In the genomic region with DNA sequence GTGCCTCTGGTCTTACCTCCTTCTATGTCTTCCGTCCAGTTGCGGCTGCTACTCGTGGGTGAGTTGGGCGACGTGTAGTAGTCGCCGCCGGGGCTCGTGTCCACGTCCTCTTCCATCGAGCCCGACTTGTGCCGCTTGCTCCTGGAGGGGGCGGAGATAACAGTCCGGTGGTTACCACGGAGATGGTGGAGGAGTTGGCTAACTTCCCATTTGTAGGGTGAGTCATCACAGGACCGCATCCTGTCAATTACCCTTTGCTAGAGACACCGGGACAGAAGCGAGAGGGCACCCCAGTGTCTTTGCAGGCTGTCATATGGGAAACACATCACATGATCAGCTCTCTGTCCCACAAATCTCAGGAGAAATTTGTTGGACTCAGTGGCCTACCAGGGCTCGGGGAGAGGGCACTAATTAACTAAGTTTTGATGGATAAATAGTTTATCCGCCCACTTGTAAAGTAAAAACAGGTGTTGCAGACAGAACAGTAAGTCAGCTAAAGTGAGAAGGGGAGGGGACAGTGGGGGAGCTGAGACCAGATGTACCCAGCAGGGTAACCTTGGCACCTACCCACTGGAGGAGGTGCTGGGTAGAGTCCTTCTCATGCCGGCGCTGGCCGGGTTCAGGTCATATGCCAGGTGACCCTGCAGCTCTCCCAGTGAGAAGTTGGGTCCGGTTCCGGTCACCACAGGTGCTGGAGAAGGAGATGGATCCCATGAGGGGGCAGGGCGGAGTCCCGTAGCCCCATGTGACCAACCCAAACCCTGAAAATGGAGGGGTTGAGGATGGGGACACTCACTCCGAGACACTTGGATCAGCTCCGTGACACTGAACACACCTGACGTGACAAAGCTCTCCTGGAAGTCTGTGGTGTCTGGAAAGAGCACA, we compare ENCODE assay signal across 8 mouse cellular contexts. TPM values are rescaled to one million over a fixed set of nuclear protein-coding genes. Genes with fewer than 3 reads are reported as not detected.
DNase-seq lines count a peak whose midpoint lies in the region; ATAC-seq lines count a peak whose summit lies in the region.

No protein-coding gene starts in this region.

- H3K36me3 ChIP-seq in embryonic facial prominence, embryonic 12.5 days = peaks cover 35% of the 10 kb centered on the region
- H3K36me3 ChIP-seq in heart, embryonic 16.5 days (ENCODE audit: control insufficient read depth, insufficient read depth) = peaks cover 27% of the 10 kb centered on the region
- peaks cover 36% of the 10 kb centered on the region for H3K36me3 ChIP-seq in lung, embryonic 15.5 days

- peak overlapping the region; percentile 15 for H3K4me3 ChIP-seq in embryonic facial prominence, embryonic 12.5 days
- H3K4me3 ChIP-seq in heart, embryonic 16.5 days (ENCODE audit: low read length) = peak overlapping the region; percentile 28
- peak overlapping the region; percentile 31 for H3K4me3 ChIP-seq in lung, embryonic 15.5 days

- peaks cover 27% of the 10 kb centered on the region for H3K27me3 ChIP-seq in embryonic facial prominence, embryonic 12.5 days
- no peaks in the 10 kb centered on the region for H3K27me3 ChIP-seq in heart, embryonic 16.5 days (ENCODE audit: control insufficient read depth, insufficient read depth, low read length)
- H3K27me3 ChIP-seq in lung, embryonic 15.5 days = no peaks in the 10 kb centered on the region

- WGBS in embryonic facial prominence, embryonic 12.5 days = 21% methylated on average over 31 of the region's 31 CpGs
- WGBS in heart, embryonic 16.5 days = 22% methylated on average over 31 of the region's 31 CpGs
- WGBS in lung, embryonic 15.5 days = 26% methylated on average over 31 of the region's 31 CpGs

- peak overlapping the region; percentile 54; the same call in 1 of the 2 replicates for H3K27ac ChIP-seq in embryonic facial prominence, embryonic 12.5 days
- H3K27ac ChIP-seq in heart, embryonic 16.5 days (ENCODE audit: low read length) = peak overlapping the region; percentile 34
- peak overlapping the region; percentile 98 for H3K27ac ChIP-seq in lung, embryonic 15.5 days

- peak; percentile 94 to 98 for DNase-seq in adrenal gland, adult (ENCODE audit: inconsistent age in 2 of 2, low spot score in 1 of 2)
- DNase-seq in adrenal gland, postnatal 4 days (ENCODE audit: low spot score in 2 of 2) = no peak
- DNase-seq in adrenal gland, postnatal 14 days = peak; percentile 94
- peak; percentile 87 for DNase-seq in kidney, postnatal 10 days

- H3K4me1 ChIP-seq in embryonic facial prominence, embryonic 12.5 days = peaks cover 70% of the 10 kb centered on the region
- H3K4me1 ChIP-seq in heart, embryonic 16.5 days (ENCODE audit: control insufficient read depth, insufficient read depth, low read length) = peaks cover 71% of the 10 kb centered on the region
- H3K4me1 ChIP-seq in lung, embryonic 15.5 days = peaks cover 76% of the 10 kb centered on the region

- 0 out of 2 replicates have a peak overlapping the region, but pooled peaks have one; percentile 33 for H3K9ac ChIP-seq in embryonic facial prominence, embryonic 12.5 days
- H3K9ac ChIP-seq in heart, embryonic 16.5 days (ENCODE audit: low read length) = peak overlapping the region; percentile 47
- H3K9ac ChIP-seq in lung, embryonic 15.5 days = no peak overlapping the region; the same call in 1 of the 2 replicates

- H3K4me2 ChIP-seq in embryonic facial prominence, embryonic 12.5 days (replicated peaks) = peak overlapping the region; percentile 38
- H3K4me2 ChIP-seq in heart, embryonic 16.5 days (ENCODE audit: low read depth, low read length) = peak overlapping the region; percentile 47
- peak overlapping the region; percentile 43 for H3K4me2 ChIP-seq in lung, embryonic 15.5 days

- no peak for ATAC-seq in embryonic facial prominence, embryonic 12.5 days (ENCODE audit: insufficient number of reproducible peaks, insufficient read depth, low FRiP score, low TSS enrichment)
- ATAC-seq in heart, embryonic 16.5 days (replicated peaks; ENCODE audit: extremely low read depth, insufficient read depth, low FRiP score) = peak; percentile 33
- no peak for ATAC-seq in lung, embryonic 15.5 days (ENCODE audit: borderline replicate concordance, extremely low read depth, low FRiP score, low TSS enrichment)
- ATAC-seq in neutrophil, adult 5-6 weeks (ENCODE audit: extremely low read depth, insufficient number of reproducible peaks, low FRiP score, poor library complexity, severe bottlenecking) = peak; percentile 77

- no peaks in the 10 kb centered on the region for H3K9me3 ChIP-seq in embryonic facial prominence, embryonic 12.5 days
- H3K9me3 ChIP-seq in heart, embryonic 16.5 days (replicated peaks; ENCODE audit: control insufficient read depth, low read length) = no peaks in the 10 kb centered on the region
- no peaks in the 10 kb centered on the region for H3K9me3 ChIP-seq in lung, embryonic 15.5 days

RNA-seq across cellular contexts. Expression of a gene that starts 14.9 kb away (rescaled TPM):
- 10 to 100 TPM in 1 of 2 experiments, 1 to 10 TPM in 1; 1.2 to 13.2 TPM for total RNA-seq in adrenal gland, postnatal 4 days (2021)
- total RNA-seq in adrenal gland, postnatal 14 days (2021) = 0.94 and 1.9 TPM in 2 replicates
- 3.1 and 3.4 TPM in 2 replicates for polyA plus RNA-seq in embryonic facial prominence, embryonic 12.5 days (2016; fragmentation: Nextera tagmentation; extraction: Ambion mirVana)
- 5.0 and 9.2 TPM in 2 replicates for polyA plus RNA-seq in heart, embryonic 16.5 days (2015; fragmentation: Nextera tagmentation; extraction: Ambion mirVana)
- 4.4 TPM in 2 replicates for polyA plus RNA-seq in lung, embryonic 15.5 days (2015; fragmentation: Nextera tagmentation; extraction: Ambion mirVana)
- 2.5 and 2.6 TPM in 2 replicates for total RNA-seq in neutrophil, adult 5-6 weeks (2017)

RNA-seq across cellular contexts. Expression of a gene that starts 19.0 kb away (rescaled TPM):
- total RNA-seq in adrenal gland, postnatal 4 days (2021) = 1 to 10 TPM; 2.6 to 4.1 TPM
- total RNA-seq in adrenal gland, postnatal 14 days (2021) = 0.64 and 2.1 TPM in 2 replicates
- polyA plus RNA-seq in embryonic facial prominence, embryonic 12.5 days (2016; fragmentation: Nextera tagmentation; extraction: Ambion mirVana) = 2.0 and 3.8 TPM in 2 replicates
- 0.55 and 0.83 TPM in 2 replicates for polyA plus RNA-seq in heart, embryonic 16.5 days (2015; fragmentation: Nextera tagmentation; extraction: Ambion mirVana)
- polyA plus RNA-seq in lung, embryonic 15.5 days (2015; fragmentation: Nextera tagmentation; extraction: Ambion mirVana) = 0.45 and 2.3 TPM in 2 replicates
- 2.2 TPM in 1 of 2 replicates, not detected in the other for total RNA-seq in neutrophil, adult 5-6 weeks (2017)

RNA-seq across cellular contexts. Expression of a gene that starts 23.5 kb away (rescaled TPM):
- total RNA-seq in adrenal gland, postnatal 4 days (2021) = 1 to 10 TPM; 1.7 to 1.8 TPM
- 0.48 and 1.6 TPM in 2 replicates for total RNA-seq in adrenal gland, postnatal 14 days (2021)
- 2.9 and 4.1 TPM in 2 replicates for polyA plus RNA-seq in embryonic facial prominence, embryonic 12.5 days (2016; fragmentation: Nextera tagmentation; extraction: Ambion mirVana)
- 2.1 and 2.6 TPM in 2 replicates for polyA plus RNA-seq in heart, embryonic 16.5 days (2015; fragmentation: Nextera tagmentation; extraction: Ambion mirVana)
- 1.6 and 2.7 TPM in 2 replicates for polyA plus RNA-seq in lung, embryonic 15.5 days (2015; fragmentation: Nextera tagmentation; extraction: Ambion mirVana)
- 3.1 and 5.6 TPM in 2 replicates for total RNA-seq in neutrophil, adult 5-6 weeks (2017)

RNA-seq across cellular contexts. Expression of a gene that starts 23.6 kb away (rescaled TPM):
- 10 to 100 TPM; 49.4 to 49.7 TPM for total RNA-seq in adrenal gland, postnatal 4 days (2021)
- total RNA-seq in adrenal gland, postnatal 14 days (2021) = 52.6 and 55.6 TPM in 2 replicates
- polyA plus RNA-seq in embryonic facial prominence, embryonic 12.5 days (2016; fragmentation: Nextera tagmentation; extraction: Ambion mirVana) = 73.6 and 77.0 TPM in 2 replicates
- polyA plus RNA-seq in heart, embryonic 16.5 days (2015; fragmentation: Nextera tagmentation; extraction: Ambion mirVana) = 83.4 and 86.2 TPM in 2 replicates
- polyA plus RNA-seq in lung, embryonic 15.5 days (2015; fragmentation: Nextera tagmentation; extraction: Ambion mirVana) = 75.9 and 79.8 TPM in 2 replicates
- 11.2 and 16.9 TPM in 2 replicates for total RNA-seq in neutrophil, adult 5-6 weeks (2017)

RNA-seq across cellular contexts. Expression of a gene that starts 29.5 kb away (rescaled TPM):
- 10 to 100 TPM; 69.1 to 70.7 TPM for total RNA-seq in adrenal gland, postnatal 4 days (2021)
- 40.5 and 43.3 TPM in 2 replicates for total RNA-seq in adrenal gland, postnatal 14 days (2021)
- 140 and 143 TPM in 2 replicates for polyA plus RNA-seq in embryonic facial prominence, embryonic 12.5 days (2016; fragmentation: Nextera tagmentation; extraction: Ambion mirVana)
- 74.6 and 82.8 TPM in 2 replicates for polyA plus RNA-seq in heart, embryonic 16.5 days (2015; fragmentation: Nextera tagmentation; extraction: Ambion mirVana)
- 110 and 115 TPM in 2 replicates for polyA plus RNA-seq in lung, embryonic 15.5 days (2015; fragmentation: Nextera tagmentation; extraction: Ambion mirVana)
- total RNA-seq in neutrophil, adult 5-6 weeks (2017) = 16.5 and 16.8 TPM in 2 replicates

Comparison
In these comparisons a context has a peak if more than half of its experiments do, and no peak if none do; other contexts are left out.
1. DNase-seq: peak in adrenal gland, adult (2 of 2), adrenal gland, postnatal 14 days (single experiment) and kidney, postnatal 10 days (single experiment); none in adrenal gland, postnatal 4 days (0 of 2).
2. ATAC-seq: peak in heart, embryonic 16.5 days (single experiment) and neutrophil, adult 5-6 weeks (single experiment); none in embryonic facial prominence, embryonic 12.5 days (single experiment) and lung, embryonic 15.5 days (single experiment).
3. H3K27ac ChIP-seq: peak in every context shown above with its lines; median percentile 98 in lung, embryonic 15.5 days; 54 in embryonic facial prominence, embryonic 12.5 days; 34 in heart, embryonic 16.5 days.
4. Peak in every context shown above with its lines, with median percentiles within 50 percentile points of each other: H3K4me2 ChIP-seq and H3K4me3 ChIP-seq.